Mouse (Mus musculus) spleen, adult 2 months (tissue): ENCODE data around the gene Ptprr.

Experiments
- CTCF ChIP-seq: fragments of 200-500 bp; IDR thresholded peaks from 2 replicates; pipeline ENCODE4 v1.5.1; 2011; ENCODE audit warnings: mild to moderate bottlenecking, inconsistent platforms; ENCODE audit not compliant: insufficient read depth, insufficient read length, insufficient replicate concordance; ENCODE audit errors: extremely low read depth
- POLR2A ChIP-seq: fragments of 200-500 bp; IDR thresholded peaks from 2 replicates; pipeline ENCODE4 v1.6.1; 2011; ENCODE audit warnings: low read depth, low read length, inconsistent platforms

GRCm38 (mm10) chr10:116112868-116113267 lies 94.9 kb downstream of the Ptprr start:
- TF ChIP-seq CTCF (no peak), POLR2A (no peak)
